Mouse (Mus musculus): ENCODE results near the gene Elmod3.

Gene Elmod3

GRCm38 (mm10) chr6:72570644-72571397 lies 27.4 kb downstream of the Elmod3 start:
- DNase-seq (ENCODE audit: low read depth, low spot score), result no peak

- DNase-seq (ENCODE audit: low read depth, low spot score), result no peak
Observed at GRCm38 (mm10) chr6:72568736-72569135, 29.5 kb downstream of the Elmod3 start.

GRCm38 (mm10) chr6:72567508-72567907 lies 30.7 kb downstream of the Elmod3 start:
- no peak for DNase-seq (ENCODE audit: low read depth, low spot score)

GRCm38 (mm10) chr6:72566044-72566443 lies 32.2 kb downstream of the Elmod3 start:
- DNase-seq (ENCODE audit: low read depth, low spot score), result peak; percentile 67

- DNase-seq (ENCODE audit: low read depth, low spot score), result no peak
Observed at GRCm38 (mm10) chr6:72565506-72565905, 32.7 kb downstream of the Elmod3 start.

- no peak for DNase-seq (ENCODE audit: low read depth, low spot score)
Observed at GRCm38 (mm10) chr6:72562894-72563293, 35.3 kb downstream of the Elmod3 start.

GRCm38 (mm10) chr6:72562486-72562885 lies 35.7 kb downstream of the Elmod3 start:
- no peak for DNase-seq (ENCODE audit: low read depth, low spot score)

- DNase-seq (ENCODE audit: low read depth, low spot score), result no peak
Observed at GRCm38 (mm10) chr6:72560801-72561200, 37.4 kb downstream of the Elmod3 start.

GRCm38 (mm10) chr6:72553079-72553412 lies 45.2 kb downstream of the Elmod3 start:
- DNase-seq (ENCODE audit: low read depth, low spot score), result no peak

GRCm38 (mm10) chr6:72552171-72553078 lies 45.8 kb downstream of the Elmod3 start:
- DNase-seq (ENCODE audit: low read depth, low spot score), result no peak

- DNase-seq (ENCODE audit: low read depth, low spot score), result no peak
Observed at GRCm38 (mm10) chr6:72550503-72551100, 47.6 kb downstream of the Elmod3 start.

GRCm38 (mm10) chr6:72550025-72550424 lies 48.2 kb downstream of the Elmod3 start:
- no peak for DNase-seq (ENCODE audit: low read depth, low spot score)

GRCm38 (mm10) chr6:72549041-72549580 lies 49.1 kb downstream of the Elmod3 start:
- DNase-seq (ENCODE audit: low read depth, low spot score), result no peak

- no peak for DNase-seq (ENCODE audit: low read depth, low spot score)
Observed at GRCm38 (mm10) chr6:72547862-72548261, 50.4 kb downstream of the Elmod3 start.

GRCm38 (mm10) chr6:72547121-72547520 lies 51.1 kb downstream of the Elmod3 start:
- no peak for DNase-seq (ENCODE audit: low read depth, low spot score)

- DNase-seq (ENCODE audit: low read depth, low spot score), result no peak
Observed at GRCm38 (mm10) chr6:72545377-72545776, 52.8 kb downstream of the Elmod3 start.

GRCm38 (mm10) chr6:72544283-72544987 lies 53.8 kb downstream of the Elmod3 start, which contains the start of gene Capg:
TSS of gene Capg (plus strand) at chr6:72544391.
- no peak for DNase-seq (ENCODE audit: low read depth, low spot score)

GRCm38 (mm10) chr6:72543265-72543850 lies 54.9 kb downstream of the Elmod3 start:
- no peak for DNase-seq (ENCODE audit: low read depth, low spot score)

GRCm38 (mm10) chr6:72538562-72539031 lies 59.6 kb downstream of the Elmod3 start:
- peak; percentile 83 for DNase-seq (ENCODE audit: low read depth, low spot score)

GRCm38 (mm10) chr6:72537998-72538500 lies 60.2 kb downstream of the Elmod3 start:
- DNase-seq (ENCODE audit: low read depth, low spot score), result no peak

- no peak for DNase-seq (ENCODE audit: low read depth, low spot score)
Observed at GRCm38 (mm10) chr6:72535165-72535564, 63.0 kb downstream of the Elmod3 start.

Data from retina, adult 2 months (tissue).